Comparison of ENCODE assay signal across 8 mouse cellular contexts in the genomic region with DNA sequence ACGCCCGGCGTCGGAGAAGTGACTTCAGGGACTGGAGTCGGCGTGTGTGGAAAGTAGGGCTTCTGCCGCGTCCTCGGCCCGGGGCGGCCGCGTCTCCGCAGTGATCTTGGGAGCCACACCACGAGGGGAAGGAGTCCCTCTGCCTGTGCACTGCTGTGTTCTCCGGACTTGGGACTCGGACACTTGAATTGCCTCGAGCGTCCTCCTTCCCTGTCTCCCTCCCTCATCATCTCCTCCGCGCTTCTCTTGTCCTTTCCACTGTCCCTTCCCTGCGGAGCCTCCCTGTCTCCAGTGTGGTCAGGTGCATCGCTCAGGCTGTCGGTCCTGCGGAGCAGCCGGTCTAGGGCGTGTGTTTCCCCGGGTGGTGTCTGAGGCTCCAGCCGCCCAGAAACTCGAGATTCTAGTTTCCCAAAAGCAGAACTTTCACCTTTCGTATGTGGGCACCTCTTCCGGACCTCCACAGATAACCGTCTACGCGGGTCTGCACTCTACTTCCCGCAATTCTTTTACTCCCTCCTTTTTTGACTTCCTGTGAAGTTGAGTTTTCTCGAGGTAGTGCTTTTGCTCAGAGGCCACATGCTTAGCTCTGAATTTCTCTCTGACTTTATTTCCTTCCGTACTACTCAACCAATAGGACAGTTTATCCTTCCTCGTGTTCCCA. TPM values are rescaled to one million over a fixed set of nuclear protein-coding genes. Genes with fewer than 3 reads are reported as not detected.
DNase-seq lines count a peak whose midpoint lies in the region; ATAC-seq and TF ChIP-seq lines count a peak whose summit lies in the region.

No protein-coding gene starts in this region.

- peak overlapping the region; percentile 90 for H3K4me2 ChIP-seq in heart, embryonic 12.5 days
- H3K4me2 ChIP-seq in hindbrain, embryonic 15.5 days = peak overlapping the region; percentile 94
- H3K4me2 ChIP-seq in stomach, postnatal 0 days (replicated peaks; ENCODE audit: low read depth) = peak overlapping the region; percentile 95

- peak overlapping the region; percentile 99 for H3K4me3 ChIP-seq in heart, embryonic 12.5 days
- H3K4me3 ChIP-seq in E14TG2a.4 (replicated peaks; ENCODE audit: low read length) = peak overlapping the region; percentile 99
- H3K4me3 ChIP-seq in hindbrain, embryonic 15.5 days = peak overlapping the region; percentile 98
- H3K4me3 ChIP-seq in stomach, postnatal 0 days (ENCODE audit: low read depth, low read length) = peak overlapping the region; percentile 93

- ATAC-seq in heart, embryonic 12.5 days (ENCODE audit: insufficient number of reproducible peaks, low FRiP score) = peak; percentile 44
- ATAC-seq in hindbrain, embryonic 15.5 days (ENCODE audit: low FRiP score, low read depth) = peak; percentile 64; the same call in 1 of the 2 replicates
- ATAC-seq in megakaryocyte, adult 5-6 weeks (ENCODE audit: poor library complexity, severe bottlenecking) = peak; percentile 39
- ATAC-seq in stomach, postnatal 0 days (ENCODE audit: low FRiP score, low TSS enrichment) = peak; percentile 24; the same call in 1 of the 2 replicates

- TF ChIP-seq EP300 in stomach, postnatal 0 days (optimal IDR thresholded peaks at IDR 0.05) = no peak

- TF ChIP-seq CTCF in E14TG2a.4 (conservative IDR thresholded peaks at IDR 0.05; ENCODE audit: low read length) = no peak
- TF ChIP-seq CTCF in stomach, postnatal 0 days (IDR thresholded peaks at IDR 0.05; ENCODE audit: low read depth) = no peak

- intact Hi-C loops in left cerebral cortex, postnatal 4 days (cut with DNase I) = no loop called here

- no peaks in the 10 kb centered on the region for H3K27me3 ChIP-seq in heart, embryonic 12.5 days (replicated peaks)
- H3K27me3 ChIP-seq in E14TG2a.4 (ENCODE audit: insufficient read depth, low read length) = peaks cover 3% of the 10 kb centered on the region; the same call in 1 of the 2 replicates
- no peaks in the 10 kb centered on the region for H3K27me3 ChIP-seq in hindbrain, embryonic 15.5 days
- H3K27me3 ChIP-seq in stomach, postnatal 0 days (ENCODE audit: control insufficient read depth, insufficient read depth, low read length) = no peaks in the 10 kb centered on the region

- H3K9me3 ChIP-seq in heart, embryonic 12.5 days (replicated peaks) = no peaks in the 10 kb centered on the region
- H3K9me3 ChIP-seq in E14TG2a.4 (ENCODE audit: low read length) = no peaks in the 10 kb centered on the region
- H3K9me3 ChIP-seq in hindbrain, embryonic 15.5 days = no peaks in the 10 kb centered on the region
- H3K9me3 ChIP-seq in stomach, postnatal 0 days (ENCODE audit: control insufficient read depth, low read length) = no peaks in the 10 kb centered on the region

- WGBS in heart, embryonic 12.5 days = under 1% methylated on average over 39 of the region's 39 CpGs
- under 1% methylated on average over 39 of the region's 39 CpGs for WGBS in hindbrain, embryonic 15.5 days
- under 1% methylated on average over 38 of the region's 39 CpGs for WGBS in stomach, postnatal 0 days

- H3K4me1 ChIP-seq in heart, embryonic 12.5 days (replicated peaks) = peaks cover 20% of the 10 kb centered on the region
- peaks cover 22% of the 10 kb centered on the region for H3K4me1 ChIP-seq in E14TG2a.4 (replicated peaks; ENCODE audit: low read depth, low read length)
- H3K4me1 ChIP-seq in hindbrain, embryonic 15.5 days (replicated peaks) = peaks cover 33% of the 10 kb centered on the region
- no peaks in the 10 kb centered on the region for H3K4me1 ChIP-seq in stomach, postnatal 0 days (replicated peaks; ENCODE audit: control insufficient read depth, insufficient read depth)

- no peaks in the 10 kb centered on the region for H3K36me3 ChIP-seq in heart, embryonic 12.5 days
- H3K36me3 ChIP-seq in E14TG2a.4 (ENCODE audit: insufficient read depth, low read length) = peaks cover 15% of the 10 kb centered on the region
- H3K36me3 ChIP-seq in hindbrain, embryonic 15.5 days = no peaks in the 10 kb centered on the region
- H3K36me3 ChIP-seq in stomach, postnatal 0 days (ENCODE audit: control insufficient read depth, insufficient read depth, low read length) = no peaks in the 10 kb centered on the region

- H3K27ac ChIP-seq in heart, embryonic 12.5 days (ENCODE audit: poor library complexity, severe bottlenecking) = peak overlapping the region; percentile 83
- H3K27ac ChIP-seq in hindbrain, embryonic 15.5 days (replicated peaks) = peak overlapping the region; percentile 80
- H3K27ac ChIP-seq in stomach, postnatal 0 days (replicated peaks) = peak overlapping the region; percentile 89

- peak overlapping the region; percentile 99 for H3K9ac ChIP-seq in heart, embryonic 12.5 days
- peak overlapping the region; percentile 91 for H3K9ac ChIP-seq in hindbrain, embryonic 15.5 days
- H3K9ac ChIP-seq in stomach, postnatal 0 days (ENCODE audit: low read length) = peak overlapping the region; percentile 90

- DNase-seq in heart, postnatal 4 days = no peak
- DNase-seq in embryo, embryonic 11 days = peak; percentile 48
- peak; percentile 53 for DNase-seq in stomach, postnatal 0 days (ENCODE audit: low spot score)
- no peak for DNase-seq in left cerebral cortex, postnatal 4 days

RNA-seq across cellular contexts. Expression of a gene that starts 0.6 kb away (rescaled TPM):
- polyA plus RNA-seq in heart, embryonic 12.5 days (2016; fragmentation: Nextera tagmentation; extraction: Ambion mirVana) = 63.7 and 70.4 TPM in 2 replicates
- total RNA-seq in heart, postnatal 4 days (2021) = 10 to 100 TPM; 23.9 to 24.1 TPM
- 67.6 and 69.0 TPM in 2 replicates for polyA plus RNA-seq in hindbrain, embryonic 15.5 days (2015; fragmentation: Nextera tagmentation; extraction: Ambion mirVana)
- total RNA-seq in megakaryocyte, adult 5-6 weeks (2015) = 80.2 and 96.0 TPM in 2 replicates
- 79.4 and 89.2 TPM in 2 replicates for total RNA-seq in megakaryocyte, adult 5-6 weeks (2017)
- 57.6 and 61.5 TPM in 2 replicates for polyA plus RNA-seq in stomach, postnatal 0 days (2015; fragmentation: Nextera tagmentation; extraction: Ambion mirVana)
- total RNA-seq in left cerebral cortex, postnatal 4 days (2021) = 10 to 100 TPM; 26.0 to 28.2 TPM

RNA-seq across cellular contexts. Expression of a gene that starts 0.8 kb away (rescaled TPM):
- polyA plus RNA-seq in heart, embryonic 12.5 days (2016; fragmentation: Nextera tagmentation; extraction: Ambion mirVana) = 20.7 and 21.5 TPM in 2 replicates
- total RNA-seq in heart, postnatal 4 days (2021) = 10 to 100 TPM; 11.7 to 12.2 TPM
- polyA plus RNA-seq in hindbrain, embryonic 15.5 days (2015; fragmentation: Nextera tagmentation; extraction: Ambion mirVana) = 29.0 and 29.3 TPM in 2 replicates
- total RNA-seq in megakaryocyte, adult 5-6 weeks (2015) = 1.0 and 1.6 TPM in 2 replicates
- total RNA-seq in megakaryocyte, adult 5-6 weeks (2017) = 1.8 and 2.4 TPM in 2 replicates
- polyA plus RNA-seq in stomach, postnatal 0 days (2015; fragmentation: Nextera tagmentation; extraction: Ambion mirVana) = 8.7 and 8.9 TPM in 2 replicates
- total RNA-seq in left cerebral cortex, postnatal 4 days (2021) = 10 to 100 TPM; 41.9 to 47.0 TPM

Comparison
In these comparisons a context has a peak if more than half of its experiments do, and no peak if none do; other contexts are left out.
1. DNase-seq: peak in embryo, embryonic 11 days (single experiment) and stomach, postnatal 0 days (single experiment); none in heart, postnatal 4 days (single experiment) and left cerebral cortex, postnatal 4 days (single experiment).
2. Peak in every context shown above with its lines, with median percentiles within 50 percentile points of each other: ATAC-seq, H3K27ac ChIP-seq, H3K4me2 ChIP-seq, H3K4me3 ChIP-seq and H3K9ac ChIP-seq.